Mouse (Mus musculus) kidney, postnatal 4 days (tissue): ENCODE measurements around the gene Cutc.
A peak's percentile ranks its signal among the peaks of the same experiment; 100 is the strongest.

Experiments used
- DNase-seq, 2 experiments: peaks; one replicate each; pipeline ENCODE4 v3.0.0; 2021; ENCODE audit warnings: mixed read lengths in 2 of 2

The Cutc gene

GRCm38 (mm10) chr19:43754237-43754636 lies 1.4 kb downstream of the Cutc start:
- DNase-seq = no peak

- DNase-seq = no peak
These were observed 2.1 kb downstream of the Cutc start for GRCm38 (mm10) chr19:43754872-43755271.

- peak; percentile 89 to 90 for DNase-seq
These were observed 7.7 kb downstream of the Cutc start for GRCm38 (mm10) chr19:43760504-43760903.

GRCm38 (mm10) chr19:43761543-43762256 lies 8.9 kb downstream of the Cutc start:
- no peak for DNase-seq

- DNase-seq = no peak
These were observed 9.6 kb downstream of the Cutc start for GRCm38 (mm10) chr19:43762410-43762809.

GRCm38 (mm10) chr19:43766451-43766850 lies 13.7 kb downstream of the Cutc start:
- DNase-seq = no peak

- no peak for DNase-seq
These were observed 14.9 kb downstream of the Cutc start for GRCm38 (mm10) chr19:43767549-43768322.

DNA sequence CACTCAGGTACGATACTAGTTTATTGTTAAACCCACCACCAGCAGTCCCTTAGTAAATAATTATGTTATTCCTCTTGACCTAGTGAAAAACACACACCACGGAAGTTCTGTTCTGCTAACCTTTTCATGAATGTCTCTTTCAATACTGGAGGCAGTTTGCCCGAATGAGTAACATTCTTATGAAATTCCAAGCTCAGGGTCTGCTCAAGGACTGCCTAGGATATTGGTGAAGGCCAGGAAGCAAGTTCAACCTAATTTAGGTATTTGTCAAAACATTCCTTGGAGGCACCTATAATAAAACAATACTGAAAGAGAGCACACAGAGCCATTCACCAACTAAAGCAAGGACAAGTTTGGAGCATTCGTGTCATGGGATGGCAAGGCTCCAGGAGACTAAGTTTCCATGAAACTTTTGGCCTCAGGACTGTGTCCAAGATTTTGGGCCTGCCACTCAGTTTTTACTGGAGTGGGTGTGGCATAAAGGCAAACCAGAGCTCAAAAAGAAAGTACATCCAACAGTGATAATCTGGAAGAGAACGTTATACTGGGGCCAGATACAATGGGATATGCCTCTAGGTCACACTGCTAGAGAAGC lies 16.7 kb downstream of the Cutc start:
- no peak for DNase-seq

DNA sequence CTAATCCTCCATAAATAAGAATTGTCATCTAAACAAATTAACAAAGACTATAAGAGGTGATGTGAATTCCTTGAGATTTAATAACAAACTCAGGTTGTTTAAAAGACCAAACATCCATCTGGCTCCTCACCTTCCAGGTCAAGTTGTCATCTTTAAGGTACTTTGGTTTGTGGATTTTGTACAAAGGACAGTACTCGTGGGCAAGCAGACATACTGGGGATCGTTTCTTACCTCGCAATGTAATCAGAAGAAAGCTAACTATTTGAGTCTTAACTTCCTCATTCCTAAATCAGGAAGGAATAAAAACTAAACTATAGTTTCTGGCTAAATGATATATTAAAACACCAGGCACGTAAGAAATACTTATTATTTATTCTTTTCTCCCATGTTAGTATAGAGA lies 17.8 kb downstream of the Cutc start:
- DNase-seq = no peak

DNA sequence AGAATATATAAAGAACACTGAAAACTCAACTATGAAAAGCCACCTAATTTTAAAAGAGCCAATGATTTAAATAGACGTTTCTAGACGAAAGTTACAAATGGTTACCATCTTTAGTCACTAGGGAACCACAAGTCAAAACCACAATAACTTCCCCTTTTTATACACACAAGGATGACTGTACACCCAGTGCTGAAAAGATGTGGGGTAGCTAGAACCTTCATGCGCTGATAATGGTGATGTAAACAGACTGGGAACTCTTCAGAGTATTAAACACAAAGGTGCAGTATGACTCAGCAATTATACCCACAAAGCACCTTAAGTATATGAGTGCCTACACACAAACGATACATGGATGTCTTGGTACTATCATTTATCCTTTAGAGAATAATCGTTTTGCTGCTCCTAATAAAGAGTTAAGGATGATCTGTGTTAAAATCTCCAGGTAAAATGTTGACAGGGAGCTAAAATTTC lies 18.7 kb downstream of the Cutc start:
- DNase-seq = no peak

DNA sequence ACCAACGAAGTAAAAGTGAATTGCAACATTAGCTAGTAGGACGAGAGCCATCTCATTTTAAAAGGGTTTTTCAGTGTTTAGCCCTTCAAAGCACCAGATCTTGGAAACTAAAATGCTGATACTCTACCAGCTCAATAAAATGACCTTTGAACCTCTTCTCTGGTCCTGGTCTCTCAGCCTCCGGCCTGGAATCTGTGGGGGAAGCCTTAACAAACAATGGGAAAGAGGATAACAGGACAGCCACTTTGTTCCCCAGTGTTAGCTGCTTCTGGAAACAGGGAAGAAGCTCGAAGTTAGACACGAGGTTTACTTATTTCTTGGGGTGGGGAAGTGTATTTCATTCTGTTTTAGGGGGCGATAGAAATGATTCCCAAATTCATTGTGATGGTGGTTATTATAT lies 19.5 kb downstream of the Cutc start:
- no peak for DNase-seq

- DNase-seq = no peak
These were observed 22.6 kb downstream of the Cutc start for GRCm38 (mm10) chr19:43775433-43775832.

DNA sequence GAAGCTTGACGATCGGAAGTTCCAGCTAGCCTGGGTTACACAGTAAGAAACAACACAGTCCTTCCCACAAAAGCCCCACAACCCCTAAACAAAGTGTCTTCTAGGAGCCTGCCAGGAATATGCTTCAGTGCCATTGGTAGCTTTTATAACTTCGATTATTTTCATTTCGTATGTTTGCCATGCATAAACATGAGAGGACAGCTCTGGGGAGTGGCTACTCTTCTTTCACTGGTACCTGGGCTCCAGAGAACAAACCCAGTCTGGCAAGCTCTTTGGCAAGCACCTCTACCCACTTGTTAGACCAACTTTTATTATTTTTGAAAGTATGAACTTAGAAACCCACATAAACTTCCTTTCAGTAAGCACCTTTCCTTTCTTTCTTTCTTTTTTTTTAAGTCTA lies 23.8 kb downstream of the Cutc start:
- no peak for DNase-seq

GRCm38 (mm10) chr19:43777308-43777707 lies 24.5 kb downstream of the Cutc start:
- no peak for DNase-seq

- no peak for DNase-seq
These were observed 27.6 kb downstream of the Cutc start for GRCm38 (mm10) chr19:43780391-43780790.

DNA sequence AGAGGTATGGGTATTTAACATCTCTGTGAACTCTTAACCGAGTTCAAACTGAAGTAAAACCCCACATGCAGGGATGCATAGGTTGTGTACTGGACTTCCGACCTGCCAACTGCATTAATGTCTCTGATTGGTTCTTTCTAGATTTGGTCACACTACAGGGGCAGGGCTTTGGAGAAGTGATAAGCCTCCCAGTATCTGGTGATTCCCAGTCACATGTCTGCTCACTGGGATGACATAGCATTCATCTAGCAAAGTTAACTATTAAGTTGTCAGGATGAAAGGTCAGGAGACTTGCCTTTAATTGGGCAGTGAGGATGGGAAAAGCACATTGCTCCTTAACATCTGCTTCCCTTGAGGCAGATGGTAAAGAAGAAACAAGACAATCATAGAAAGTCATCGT lies 29.2 kb downstream of the Cutc start, which contains the start of gene Abcc2:
Gene Abcc2, plus strand, starts transcription at position 213 of the 400 bp plus-strand sequence.
- no peak for DNase-seq

GRCm38 (mm10) chr19:43784761-43785160 lies 32.0 kb downstream of the Cutc start:
- no peak for DNase-seq

GRCm38 (mm10) chr19:43786249-43787026 lies 33.6 kb downstream of the Cutc start:
- DNase-seq = no peak

DNA sequence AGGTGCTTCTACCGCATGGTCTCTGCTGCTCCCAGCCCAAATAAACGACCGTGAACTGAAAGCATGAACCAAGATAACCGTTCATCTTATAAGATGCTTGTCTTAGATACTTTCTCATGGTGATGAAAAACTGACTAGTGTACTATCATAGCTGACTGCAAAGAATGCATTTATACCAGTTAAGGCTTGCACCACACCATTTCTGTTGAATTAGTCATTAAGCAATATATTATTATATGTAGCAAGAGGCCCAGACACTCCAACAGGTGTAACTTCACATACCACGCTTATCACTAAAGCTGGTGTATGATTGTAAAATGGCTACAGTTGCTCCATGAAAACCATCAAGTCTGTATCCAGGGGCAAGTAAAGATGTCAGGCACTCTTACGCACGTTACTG lies 37.0 kb downstream of the Cutc start:
- no peak for DNase-seq

DNA sequence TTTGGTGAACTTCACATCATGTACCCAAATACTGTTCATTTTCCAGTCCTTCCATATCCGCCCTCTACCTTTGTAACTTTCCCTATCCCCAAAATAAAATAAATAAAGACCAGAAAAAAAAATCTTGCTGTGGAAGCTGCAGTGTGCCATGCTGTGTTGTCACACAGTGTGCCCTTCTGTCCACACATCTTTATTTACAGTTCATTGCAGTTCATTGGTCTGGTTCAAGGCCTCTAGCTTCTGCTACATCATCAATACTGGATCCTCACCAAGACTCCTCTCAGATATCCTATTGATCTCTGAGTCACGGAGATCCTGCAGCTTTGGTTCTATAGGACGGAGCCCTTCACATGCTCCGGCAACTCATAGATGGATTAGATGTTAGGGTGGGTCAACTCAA lies 39.7 kb downstream of the Cutc start:
- DNase-seq = no peak

GRCm38 (mm10) chr19:43793951-43794350 lies 41.2 kb downstream of the Cutc start:
- no peak for DNase-seq

GRCm38 (mm10) chr19:43795511-43795910 lies 42.7 kb downstream of the Cutc start:
- no peak for DNase-seq

- no peak for DNase-seq
These were observed 44.4 kb downstream of the Cutc start for GRCm38 (mm10) chr19:43797216-43797615.
